Mouse (Mus musculus) bone marrow macrophage, adult 2 months (primary cell): ENCODE results near the gene Thumpd3.

Experiments used
- CTCF ChIP-seq: IDR thresholded peaks from 2 replicates; pipeline ENCODE4 v1.5.1; 2012; ENCODE audit warnings: low read depth, mild to moderate bottlenecking, low read length, moderate library complexity
- POLR2A ChIP-seq: IDR thresholded peaks from 2 replicates; pipeline ENCODE4 v1.6.1; 2012; ENCODE audit warnings: mild to moderate bottlenecking, low read depth, low read length, borderline replicate concordance

- TF ChIP-seq CTCF: no peak
- TF ChIP-seq POLR2A: 0 out of 2 replicates have a peak, but pooled peaks have one; percentile 42
Measured at GRCm38 (mm10) chr6:113046041-113046975, at the start of gene Thumpd3.
